Mouse (Mus musculus) stomach, embryonic 15.5 days (tissue): ENCODE measurements around the gene Gtpbp8. TPM values are rescaled to one million over a fixed set of nuclear protein-coding genes. Genes with fewer than 3 reads are reported as not detected.

ENCODE experiments used
- ATAC-seq: fragments of 200-750 bp; cut with Nextera tagmentation; 2 replicates; pipeline ENCODE4 v1.8.0; 2017; ENCODE audit warnings: low read depth, moderate number of reproducible peaks, moderate TSS enrichment; ENCODE audit not compliant: insufficient read depth, low FRiP score
- H3K27ac ChIP-seq: fragments of 300-500 bp; sonication (generic); 2 replicates; pipeline ENCODE4 v1.5.1; 2015; ENCODE audit warnings: mild to moderate bottlenecking, inconsistent platforms
- H3K27me3 ChIP-seq: fragments of 300-500 bp; sonication (generic); replicated peaks from 2 replicates; pipeline ENCODE4 v1.6.1; 2015; ENCODE audit warnings: inconsistent platforms
- H3K36me3 ChIP-seq: fragments of 300-500 bp; sonication (generic); 2 replicates; pipeline ENCODE4 v1.6.1; 2015; ENCODE audit warnings: inconsistent platforms
- H3K4me1 ChIP-seq: fragments of 300-500 bp; sonication (generic); 2 replicates; pipeline ENCODE4 v1.6.1; 2015; ENCODE audit warnings: inconsistent platforms
- H3K4me2 ChIP-seq: fragments of 300-500 bp; sonication (generic); 2 replicates; pipeline ENCODE4 v1.6.1; 2015; ENCODE audit warnings: mild to moderate bottlenecking, inconsistent platforms
- H3K4me3 ChIP-seq: fragments of 300-500 bp; sonication (generic); replicated peaks from 2 replicates; pipeline ENCODE4 v1.5.1; 2015; ENCODE audit warnings: inconsistent platforms
- H3K9ac ChIP-seq: fragments of 300-500 bp; sonication (generic); 2 replicates; pipeline ENCODE4 v1.6.1; 2015; ENCODE audit warnings: inconsistent platforms
- H3K9me3 ChIP-seq: fragments of 300-500 bp; sonication (generic); 2 replicates; pipeline ENCODE4 v1.6.1; 2016; ENCODE audit warnings: inconsistent platforms
- WGBS: fragments of 180-500 bp; shearing (Covaris S2); methylation state at CpG from one replicate; pipeline ENCODE4 v1.1.7; 2015; 5-methylcytosine and 5-hydroxymethylcytosine counted together
- polyA plus RNA-seq: library from polyadenylated mRNA; unstranded; fragments of >200 nt; fragmentation: Nextera tagmentation; extraction: Ambion mirVana; gene quantifications from 2 replicates; pipeline ENCODE4 v1.2.1, GENCODE M21; 2015

Gtpbp8 gene
- polyA plus RNA-seq, 1 experiment from 2014 or later: 30.8 TPM

GRCm38 (mm10) chr16:44765555-44766319, 19.6 kb upstream of the Gtpbp8 start, which contains the start of gene Cd200r1:
Gene Cd200r1 (plus strand): TSS chr16:44765736.
- ATAC-seq: no peak
- Histone ChIP-seq H3K9ac (no peak within 1 kb of the TSS), H3K4me3 (peak within 1 kb of the TSS; percentile 5; the same call in 1 of the 2 replicates), H3K36me3 (no peaks in the 10 kb centered on the region), H3K9me3 (no peaks in the 10 kb centered on the region), H3K27me3 (no peaks in the 10 kb centered on the region), H3K4me1 (no peaks in the 10 kb centered on the region), H3K27ac (no peak within 1 kb of the TSS), H3K4me2 (no peak within 1 kb of the TSS)
- WGBS: 69% methylated on average over 22 of the region's 22 CpGs

DNA sequence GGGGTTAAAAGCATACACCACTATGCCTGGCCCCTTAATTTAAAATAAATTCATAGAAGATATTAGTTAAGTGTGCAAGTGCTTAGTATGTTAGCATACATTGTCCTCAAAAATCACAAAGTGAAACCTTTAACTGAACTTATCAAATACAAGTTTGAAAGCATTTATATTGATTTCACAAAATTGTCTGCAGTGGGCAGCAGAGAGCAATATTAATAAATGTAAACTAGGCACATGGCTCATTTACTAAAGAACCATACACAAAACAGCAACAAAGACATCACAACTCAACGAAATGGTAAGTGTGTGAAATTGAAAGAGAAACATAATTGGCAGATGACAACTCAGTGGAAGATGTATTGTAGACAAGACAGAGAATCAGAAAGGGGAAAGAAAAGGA, 15.6 kb upstream of the Gtpbp8 start:
- Histone ChIP-seq H3K4me1 (no peaks in the 10 kb centered on the region), H3K27ac (no peak overlapping the region), H3K9ac (no peak overlapping the region), H3K9me3 (no peaks in the 10 kb centered on the region), H3K36me3 (no peaks in the 10 kb centered on the region), H3K4me2 (no peak overlapping the region), H3K4me3 (no peak overlapping the region), H3K27me3 (no peaks in the 10 kb centered on the region)
- no peak for ATAC-seq
- 53% methylated on average over 1 of the region's 1 CpGs for WGBS

GRCm38 (mm10) chr16:44757700-44758099, 11.5 kb upstream of the Gtpbp8 start:
- 79% methylated on average over 8 of the region's 8 CpGs for WGBS
- no peaks in the 10 kb centered on the region for H3K27me3 ChIP-seq
- H3K36me3 ChIP-seq: no peaks in the 10 kb centered on the region
- no peak overlapping the region for H3K27ac ChIP-seq
- ATAC-seq: no peak
- no peaks in the 10 kb centered on the region for H3K4me1 ChIP-seq
- H3K9me3 ChIP-seq: no peaks in the 10 kb centered on the region
- H3K4me2 ChIP-seq: no peak overlapping the region
- no peak overlapping the region for H3K4me3 ChIP-seq
- no peak overlapping the region for H3K9ac ChIP-seq

GRCm38 (mm10) chr16:44748007-44748406, 1.8 kb upstream of the Gtpbp8 start:
- Histone ChIP-seq H3K4me3 (no peak overlapping the region), H3K4me2 (no peak overlapping the region), H3K4me1 (0 out of 2 replicates have a peak, but pooled peaks cover 8% of the 10 kb centered on the region), H3K9ac (no peak overlapping the region), H3K9me3 (no peaks in the 10 kb centered on the region), H3K27ac (no peak overlapping the region), H3K36me3 (no peaks in the 10 kb centered on the region), H3K27me3 (no peaks in the 10 kb centered on the region)
- ATAC-seq: no peak
- 56% methylated on average over 3 of the region's 3 CpGs for WGBS

GRCm38 (mm10) chr16:44745471-44745865, 695 bp downstream of the Gtpbp8 start:
- H3K4me1 ChIP-seq: 0 out of 2 replicates have a peak, but pooled peaks cover 8% of the 10 kb centered on the region
- peak; percentile 31 for ATAC-seq
- WGBS: 7% methylated on average over 14 of the region's 14 CpGs

GRCm38 (mm10) chr16:44742753-44743152, 3.4 kb downstream of the Gtpbp8 start:
- no peak for ATAC-seq
- no peak overlapping the region for H3K4me2 ChIP-seq
- H3K27ac ChIP-seq: no peak overlapping the region
- no peak overlapping the region for H3K4me3 ChIP-seq
- WGBS: 95% methylated on average over 1 of the region's 1 CpGs
- H3K4me1 ChIP-seq: 0 out of 2 replicates have a peak, but pooled peaks cover 8% of the 10 kb centered on the region
- H3K36me3 ChIP-seq: 0 out of 2 replicates have a peak, but pooled peaks cover 3% of the 10 kb centered on the region
- no peaks in the 10 kb centered on the region for H3K27me3 ChIP-seq
- H3K9ac ChIP-seq: no peak overlapping the region
- no peaks in the 10 kb centered on the region for H3K9me3 ChIP-seq

More at GRCm38 (mm10) chr16:44745471-44745865, 695 bp downstream of the Gtpbp8 start:
- Histone ChIP-seq H3K27ac (peak overlapping the region; percentile 97), H3K9me3 (no peaks in the 10 kb centered on the region), H3K9ac (peak overlapping the region; percentile 66), H3K4me3 (peak overlapping the region; percentile 71), H3K4me2 (peak overlapping the region; percentile 70), H3K36me3 (no peaks in the 10 kb centered on the region), H3K27me3 (no peaks in the 10 kb centered on the region)

DNA sequence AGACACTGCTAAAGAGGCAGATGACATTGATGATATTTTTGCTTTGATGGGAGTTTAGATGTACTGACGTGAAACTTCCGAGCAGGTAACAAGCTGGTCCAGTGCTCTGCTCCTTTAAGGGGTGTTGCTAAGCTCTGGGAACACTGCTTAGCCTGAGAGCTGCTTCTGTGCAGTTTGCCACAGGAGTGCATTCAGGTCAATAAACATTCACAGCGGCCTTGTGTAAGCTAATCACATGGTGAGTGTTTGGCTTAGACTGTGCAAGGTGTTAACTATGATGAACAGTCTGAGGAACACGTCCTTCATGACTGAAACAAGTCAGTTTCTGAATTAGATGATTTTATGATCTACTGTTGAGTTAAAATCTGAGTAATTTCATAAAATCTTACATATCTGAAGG, 10.0 kb downstream of the Gtpbp8 start:
- WGBS: 75% methylated on average over 4 of the region's 4 CpGs
- ATAC-seq: no peak
- peaks cover 41% of the 10 kb centered on the region for H3K36me3 ChIP-seq

GRCm38 (mm10) chr16:44735676-44736075, 10.5 kb downstream of the Gtpbp8 start:
- peaks cover 41% of the 10 kb centered on the region for H3K36me3 ChIP-seq
- no peak overlapping the region for H3K27ac ChIP-seq
- no peaks in the 10 kb centered on the region for H3K4me1 ChIP-seq
- 90% methylated on average over 5 of the region's 5 CpGs for WGBS
- no peak overlapping the region for H3K9ac ChIP-seq
- no peak overlapping the region for H3K4me3 ChIP-seq
- no peak for ATAC-seq
- H3K9me3 ChIP-seq: no peaks in the 10 kb centered on the region
- H3K27me3 ChIP-seq: no peaks in the 10 kb centered on the region
- no peak overlapping the region for H3K4me2 ChIP-seq

More for the DNA sequence above, 10.0 kb downstream of the Gtpbp8 start:
- Histone ChIP-seq H3K4me1 (no peaks in the 10 kb centered on the region), H3K9ac (no peak overlapping the region), H3K27me3 (no peaks in the 10 kb centered on the region), H3K4me2 (no peak overlapping the region), H3K9me3 (no peaks in the 10 kb centered on the region), H3K27ac (no peak overlapping the region), H3K4me3 (no peak overlapping the region)

- peaks cover 45% of the 10 kb centered on the region for H3K36me3 ChIP-seq
- ATAC-seq: peak; percentile 53; the same call in 1 of the 2 replicates
- WGBS: 69% methylated on average over 3 of the region's 3 CpGs
- H3K4me1 ChIP-seq: no peaks in the 10 kb centered on the region
- no peak overlapping the region for H3K4me2 ChIP-seq
- H3K4me3 ChIP-seq: no peak overlapping the region
- H3K9ac ChIP-seq: no peak overlapping the region
- H3K27ac ChIP-seq: no peak overlapping the region
- no peaks in the 10 kb centered on the region for H3K27me3 ChIP-seq
- no peaks in the 10 kb centered on the region for H3K9me3 ChIP-seq
Measured at GRCm38 (mm10) chr16:44734059-44734458, 12.1 kb downstream of the Gtpbp8 start.

DNA sequence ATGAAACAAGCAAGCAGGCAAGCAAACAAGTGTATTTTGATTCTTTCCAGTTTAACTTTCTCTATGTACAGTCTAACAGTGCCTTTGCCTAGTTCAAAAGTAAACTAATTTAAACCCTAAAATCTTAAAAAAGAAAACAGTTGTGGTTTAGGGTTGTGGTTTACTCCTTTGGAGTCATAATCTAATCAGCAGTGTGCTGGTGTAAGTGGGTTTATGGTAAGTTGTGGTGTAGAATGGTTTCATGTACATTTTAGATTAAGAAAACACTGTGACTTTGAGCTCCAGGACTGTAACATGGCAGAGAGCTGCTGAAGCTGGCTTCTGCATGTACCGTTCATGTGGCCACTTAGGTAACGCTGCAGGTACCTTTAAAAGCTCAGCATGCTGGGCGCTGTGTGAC, 18.6 kb downstream of the Gtpbp8 start:
- Histone ChIP-seq H3K4me2 (no peak overlapping the region), H3K9me3 (no peaks in the 10 kb centered on the region), H3K36me3 (peaks cover 9% of the 10 kb centered on the region), H3K4me1 (0 out of 2 replicates have a peak, but pooled peaks cover 5% of the 10 kb centered on the region), H3K9ac (no peak overlapping the region), H3K4me3 (no peak overlapping the region), H3K27me3 (no peaks in the 10 kb centered on the region), H3K27ac (no peak overlapping the region)
- ATAC-seq: no peak
- 89% methylated on average over 3 of the region's 3 CpGs for WGBS

GRCm38 (mm10) chr16:44725286-44726223, 20.6 kb downstream of the Gtpbp8 start:
- Histone ChIP-seq H3K4me1 (0 out of 2 replicates have a peak, but pooled peaks cover 5% of the 10 kb centered on the region), H3K4me2 (peak overlapping the region; percentile 74), H3K9ac (peak overlapping the region; percentile 94; the same call in 1 of the 2 replicates), H3K4me3 (peak overlapping the region; percentile 96), H3K36me3 (peaks cover 5% of the 10 kb centered on the region; the same call in 1 of the 2 replicates), H3K27ac (peak overlapping the region; percentile 96), H3K27me3 (no peaks in the 10 kb centered on the region), H3K9me3 (no peaks in the 10 kb centered on the region)
- WGBS: 37% methylated on average over 14 of the region's 14 CpGs
- ATAC-seq: no peak
